Mouse (Mus musculus): ENCODE measurements around the gene Rprml.
"Not testable (repeated sequence)": the region's sequence is repeated elsewhere in the genome, so short reads cannot be mapped to it uniquely, and the experiment has no call there.

GRCm38 (mm10) chr11:103677042-103677441, 27.7 kb downstream of the Rprml start:
- TF ChIP-seq CTCF (IDR thresholded peaks at IDR 0.05; ENCODE audit: control insufficient read depth, insufficient read depth, insufficient replicate concordance, low read depth, low read length) = peak; percentile 33; the same call in 1 of the 2 replicates
- not testable (repeated sequence) for TF ChIP-seq POLR2A (IDR thresholded peaks at IDR 0.05; ENCODE audit: control insufficient read depth, low read depth, low read length)

All from testis, adult 2 months (tissue).